Mouse (Mus musculus) adrenal gland, postnatal 10 days (tissue): Measurements from ENCODE around the gene Sox5. TPM values are rescaled to one million over a fixed set of nuclear protein-coding genes. Genes with fewer than 3 reads are reported as not detected.

Experiments used
- DNase-seq: peaks from one replicate; pipeline ENCODE4 v3.0.0; 2021; ENCODE audit warnings: mixed read lengths
- total RNA-seq, 2 experiments: library from RNA; stranded (reverse); gene quantifications; 2 replicates each; pipeline ENCODE4 v1.2.3; 2021

The Sox5 gene
- total RNA-seq, 2 experiments from 2014 or later = 11.9 to 20.4 TPM

DNA sequence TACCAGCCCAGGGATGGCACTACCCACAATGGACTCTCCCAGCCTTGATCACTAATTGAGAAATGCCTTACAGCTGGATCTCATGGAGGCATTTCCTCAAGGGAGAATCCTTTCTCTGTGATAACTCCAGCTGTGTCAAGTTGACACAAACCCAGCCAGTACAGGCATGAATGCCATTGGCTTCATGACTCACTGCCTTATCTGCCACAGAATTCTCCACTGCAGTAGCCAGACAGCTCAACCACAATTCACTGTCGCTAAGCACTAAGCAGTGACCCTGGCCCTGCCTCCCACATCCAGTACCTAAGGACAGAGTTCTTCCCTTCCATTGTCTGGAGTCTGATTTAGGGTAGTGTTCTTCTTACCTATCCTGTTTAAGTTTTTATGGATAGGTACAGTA lies 65.4 kb downstream of the Sox5 start:
- peak; percentile 56 for DNase-seq

GRCm38 (mm10) chr6:144711841-144712240 lies 69.9 kb downstream of the Sox5 start:
- no peak for DNase-seq

DNA sequence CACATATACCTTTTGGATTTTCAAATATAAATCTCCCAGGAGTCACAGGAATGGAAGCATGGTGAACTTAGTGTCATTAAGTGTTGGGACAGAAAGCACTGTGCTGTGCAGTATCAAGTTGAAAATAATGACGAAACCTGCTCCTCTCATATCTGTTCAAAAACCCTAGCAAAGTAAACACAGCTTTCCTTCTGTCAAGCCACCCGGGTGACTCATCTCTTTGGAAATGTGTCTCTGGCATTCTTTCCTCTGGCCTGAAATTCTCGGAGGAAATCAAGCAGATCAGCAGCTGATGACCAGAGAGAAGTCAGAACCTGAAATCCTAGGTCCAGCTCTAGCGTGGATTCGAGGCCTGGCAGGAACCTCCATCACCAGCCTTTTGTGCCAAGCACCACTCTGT lies 71.0 kb downstream of the Sox5 start:
- DNase-seq = peak; percentile 64

- DNase-seq = peak; percentile 46
Observed at GRCm38 (mm10) chr6:144709614-144710180, 72.1 kb downstream of the Sox5 start.

GRCm38 (mm10) chr6:144708410-144708809 lies 73.4 kb downstream of the Sox5 start:
- no peak for DNase-seq

GRCm38 (mm10) chr6:144707976-144708375 lies 73.8 kb downstream of the Sox5 start:
- no peak for DNase-seq

GRCm38 (mm10) chr6:144704962-144705361 lies 76.8 kb downstream of the Sox5 start:
- DNase-seq = no peak

DNA sequence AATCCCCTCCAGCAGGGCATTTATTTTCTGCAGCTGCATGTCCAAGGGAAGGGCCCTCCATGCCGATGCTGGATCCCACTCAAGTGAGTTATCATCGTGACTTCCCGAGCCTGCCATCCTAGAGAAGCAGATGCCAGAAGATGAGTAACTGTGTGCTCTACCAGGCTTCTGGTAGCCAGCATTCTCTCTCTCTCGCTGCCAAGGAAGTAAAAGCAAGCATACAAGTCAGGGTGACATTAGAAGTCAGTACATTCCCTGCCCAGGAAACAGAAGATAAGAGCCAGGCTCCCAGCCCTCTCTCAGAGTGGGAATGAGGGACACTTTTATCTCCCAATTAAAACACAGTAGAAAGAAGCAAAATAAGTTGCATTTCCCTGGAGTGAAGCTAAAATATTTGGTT lies 86.1 kb downstream of the Sox5 start:
- no peak for DNase-seq

- no peak for DNase-seq
Observed at GRCm38 (mm10) chr6:144693211-144693899, 88.4 kb downstream of the Sox5 start.

DNA sequence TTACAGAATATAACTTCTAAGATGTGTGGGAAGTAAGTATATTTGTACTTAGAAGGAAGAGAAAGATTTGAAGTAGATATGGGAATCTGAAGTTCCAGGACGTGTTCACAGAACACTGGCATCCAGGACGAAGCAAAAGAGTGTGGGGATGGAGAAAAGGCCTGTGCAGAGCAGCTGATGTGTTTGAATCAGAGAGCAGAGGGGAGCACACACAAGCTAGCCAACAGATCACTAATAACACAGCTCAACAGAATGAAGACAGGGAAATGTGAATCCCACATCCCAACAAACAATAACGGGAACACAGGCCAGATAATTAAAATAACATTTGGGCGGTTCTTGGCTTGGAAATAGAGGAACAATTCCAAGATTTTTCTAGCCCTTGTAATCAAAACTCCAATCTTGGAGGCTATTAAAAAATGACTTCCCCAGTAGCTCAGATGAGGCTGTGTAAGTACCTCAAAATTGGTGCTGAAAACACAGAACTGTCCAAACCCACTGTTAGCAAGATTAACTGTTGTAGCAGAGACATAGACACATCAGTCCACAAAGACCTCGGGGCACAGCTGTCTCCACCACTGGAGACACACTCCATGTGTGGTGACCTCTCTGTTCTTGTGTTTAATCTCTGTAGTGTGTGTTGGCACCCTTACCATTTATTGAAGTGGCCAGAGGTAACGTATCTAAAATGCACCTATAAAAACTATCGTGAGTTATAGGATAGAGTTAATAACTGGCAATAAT lies 90.3 kb downstream of the Sox5 start:
- DNase-seq = no peak

DNA sequence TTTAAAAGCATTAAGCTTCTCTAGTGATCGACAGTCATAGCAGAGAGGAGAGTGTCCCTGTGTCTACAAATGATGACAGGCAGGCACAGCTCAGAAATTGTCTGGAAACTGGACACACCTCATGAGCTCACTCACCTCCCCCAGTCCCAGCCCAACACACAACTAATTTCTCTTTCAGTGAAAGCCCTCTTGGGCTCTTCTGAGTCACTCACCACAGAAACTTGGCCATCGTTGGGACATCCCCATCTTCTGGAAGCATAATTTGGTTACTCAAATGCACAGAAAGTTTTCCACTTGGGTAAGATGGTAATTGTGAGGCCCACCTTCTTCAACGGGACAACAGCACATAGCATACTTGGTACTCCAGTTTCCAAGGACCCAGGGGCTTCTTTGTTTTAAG lies 92.7 kb downstream of the Sox5 start:
- no peak for DNase-seq

DNA sequence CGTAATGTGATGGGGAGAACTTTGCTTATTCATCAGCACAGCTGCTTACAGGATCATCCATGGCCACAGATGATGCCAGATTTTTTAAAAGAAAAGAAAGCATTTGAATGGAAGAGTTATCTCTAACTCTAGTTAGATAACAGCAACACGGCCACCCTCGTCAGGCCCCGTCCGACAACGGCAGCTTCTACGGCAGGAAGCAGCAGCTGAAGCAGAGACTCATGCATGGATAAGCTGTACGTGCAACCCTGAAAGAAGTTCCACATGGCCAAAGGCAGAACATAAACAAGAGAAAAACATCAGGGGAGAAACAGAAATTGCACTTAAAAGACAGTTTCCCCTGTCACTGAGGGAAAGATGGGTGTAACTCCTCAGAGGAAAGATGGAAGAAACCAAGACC lies 94.1 kb downstream of the Sox5 start:
- DNase-seq = no peak

DNA sequence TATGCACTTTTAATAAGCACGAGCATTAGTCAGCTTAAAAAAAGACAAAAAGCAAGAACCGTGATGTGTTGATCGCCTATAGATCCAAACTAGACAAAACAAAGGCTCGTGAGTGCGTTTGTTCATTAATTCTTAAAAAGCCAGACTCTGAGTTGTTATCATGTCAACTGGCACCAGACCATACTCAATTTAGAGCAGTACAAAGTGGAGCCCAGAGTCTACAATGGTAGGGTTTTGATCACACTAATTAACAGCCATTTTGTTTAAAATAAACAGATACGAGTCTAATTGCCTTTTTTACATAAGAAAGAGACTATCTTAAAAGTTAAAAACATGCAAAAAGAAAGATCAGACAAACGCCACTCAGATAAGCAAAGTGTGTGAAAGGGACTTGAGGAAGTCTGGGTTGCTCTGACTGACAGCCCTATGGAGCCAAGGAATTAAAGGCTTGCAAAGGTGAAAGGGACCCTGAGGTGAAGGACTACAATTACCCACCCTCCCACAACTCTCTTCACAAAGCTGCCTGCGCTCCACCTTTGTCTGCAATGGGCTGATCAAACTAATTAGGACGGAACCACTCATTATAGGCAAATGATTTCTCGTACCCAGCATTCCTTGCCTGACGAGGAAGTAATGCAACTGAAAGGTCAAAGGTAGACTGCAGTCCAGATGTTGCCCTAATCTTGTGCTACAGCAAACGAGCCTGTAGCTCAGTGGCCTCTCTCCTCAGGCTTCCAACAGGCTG lies 100.6 kb downstream of the Sox5 start:
- DNase-seq = no peak

- DNase-seq = no peak
Observed at GRCm38 (mm10) chr6:144677491-144678133, 104.2 kb downstream of the Sox5 start.

- DNase-seq = no peak
Observed at GRCm38 (mm10) chr6:144675111-144675510, 106.7 kb downstream of the Sox5 start.

DNA sequence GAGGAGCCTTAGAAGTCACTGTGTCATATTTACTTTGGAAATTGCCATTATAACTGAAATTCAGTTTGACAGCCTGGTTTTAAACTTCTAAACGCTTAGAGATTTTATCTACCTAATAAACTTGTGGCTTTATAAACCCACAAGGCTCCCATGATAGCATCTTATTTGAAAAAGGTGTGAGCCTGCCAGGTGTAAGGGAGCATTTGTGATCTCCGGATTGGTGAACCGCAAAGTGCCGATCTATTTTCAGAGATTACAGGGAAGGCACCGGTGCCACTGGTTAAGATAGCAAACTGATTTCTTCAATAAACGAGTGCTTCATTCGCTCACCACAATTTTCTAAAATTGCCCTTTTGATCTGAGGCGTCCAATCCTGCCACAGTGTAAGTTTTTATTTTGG lies 107.9 kb downstream of the Sox5 start:
- DNase-seq = no peak

GRCm38 (mm10) chr6:144670433-144671167 lies 111.2 kb downstream of the Sox5 start:
- DNase-seq = no peak

- DNase-seq = no peak
Observed at GRCm38 (mm10) chr6:144666617-144667016, 115.2 kb downstream of the Sox5 start.

DNA sequence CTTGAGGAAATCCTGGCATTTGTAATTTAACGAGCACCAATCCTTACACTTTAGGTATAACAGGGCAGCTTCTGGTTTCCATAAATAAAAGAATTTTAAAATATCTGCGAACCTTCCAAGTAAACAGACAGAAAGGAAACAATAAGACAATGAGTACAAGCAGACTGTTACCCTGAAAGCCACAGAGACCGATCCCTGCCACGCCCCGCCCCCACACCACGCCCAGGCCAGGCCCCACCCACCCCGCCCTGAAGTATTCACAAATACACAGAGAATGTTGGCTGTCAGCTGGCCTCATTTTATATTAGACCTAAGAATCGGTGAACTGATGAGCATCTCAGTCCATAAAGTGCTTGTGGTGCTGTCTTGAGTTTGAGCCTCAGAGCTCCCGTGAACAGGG lies 117.0 kb downstream of the Sox5 start:
- no peak for DNase-seq

GRCm38 (mm10) chr6:144663516-144664074 lies 118.2 kb downstream of the Sox5 start:
- DNase-seq = no peak
